Comparison of ENCODE assay signal across 7 mouse cellular contexts in the genomic region with DNA sequence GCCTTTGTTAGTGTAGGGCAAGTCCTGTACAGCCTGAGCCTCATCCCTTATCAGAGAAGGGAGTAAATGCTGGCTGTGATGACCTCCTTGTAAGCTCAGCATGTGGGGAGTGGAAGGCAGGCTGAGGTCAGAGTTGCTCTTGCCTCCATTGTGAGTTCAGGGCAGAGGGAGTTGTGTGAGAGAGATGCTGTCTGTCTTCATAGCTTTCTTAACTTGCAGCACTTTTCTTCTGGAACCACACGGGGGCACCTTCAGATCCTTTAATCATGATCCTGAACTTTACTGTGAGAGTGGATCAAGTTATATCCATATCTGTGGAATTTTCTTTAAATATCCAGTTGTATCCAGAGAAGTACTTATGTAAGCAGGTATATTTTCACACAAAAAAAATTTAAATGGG. TPM values are rescaled to one million over a fixed set of nuclear protein-coding genes. Genes with fewer than 3 reads are reported as not detected.
A peak's percentile ranks its signal among the peaks of the same experiment; 100 is the strongest.
DNase-seq lines count a peak whose midpoint lies in the region; ATAC-seq lines count a peak whose summit lies in the region.

No protein-coding gene starts in this region.

- no peak overlapping the region for H3K4me2 ChIP-seq in hindbrain, embryonic 16.5 days (ENCODE audit: low read length)
- no peak overlapping the region for H3K4me2 ChIP-seq in hindbrain, embryonic 12.5 days (replicated peaks)
- H3K4me2 ChIP-seq in embryonic facial prominence, embryonic 14.5 days (ENCODE audit: low read depth, low read length), result no peak overlapping the region

- H3K9ac ChIP-seq in hindbrain, embryonic 16.5 days (ENCODE audit: low read depth, low read length), result no peak overlapping the region
- H3K9ac ChIP-seq in hindbrain, embryonic 12.5 days, result no peak overlapping the region
- H3K9ac ChIP-seq in embryonic facial prominence, embryonic 14.5 days (ENCODE audit: low read depth, low read length), result no peak overlapping the region

- peak; percentile 25 for DNase-seq in thymus, postnatal 4 days
- DNase-seq in thymus, adult 18-20 months, result no peak
- DNase-seq in embryonic facial prominence, embryonic 14.5 days (ENCODE audit: low spot score), result peak; percentile 56
- no peak for DNase-seq in frontal cortex, postnatal 25 days (ENCODE audit: low spot score in 2 of 2)

- no peaks in the 10 kb centered on the region for H3K4me1 ChIP-seq in hindbrain, embryonic 16.5 days (ENCODE audit: control insufficient read depth, insufficient read depth, low read depth, low read length)
- no peaks in the 10 kb centered on the region for H3K4me1 ChIP-seq in hindbrain, embryonic 12.5 days
- H3K4me1 ChIP-seq in embryonic facial prominence, embryonic 14.5 days (ENCODE audit: control insufficient read depth, insufficient read depth, low read length), result no peaks in the 10 kb centered on the region

- no peak overlapping the region for H3K4me3 ChIP-seq in hindbrain, embryonic 16.5 days (ENCODE audit: low read length)
- H3K4me3 ChIP-seq in hindbrain, embryonic 12.5 days, result no peak overlapping the region
- no peak overlapping the region for H3K4me3 ChIP-seq in embryonic facial prominence, embryonic 14.5 days (ENCODE audit: low read depth, low read length)

- H3K36me3 ChIP-seq in hindbrain, embryonic 16.5 days (ENCODE audit: control insufficient read depth, insufficient read depth, low read length), result 0 out of 2 replicates have a peak, but pooled peaks cover 10% of the 10 kb centered on the region
- peaks cover 22% of the 10 kb centered on the region for H3K36me3 ChIP-seq in hindbrain, embryonic 12.5 days
- peaks cover 37% of the 10 kb centered on the region for H3K36me3 ChIP-seq in embryonic facial prominence, embryonic 14.5 days (ENCODE audit: control insufficient read depth, insufficient read depth, low read length)

- 25% methylated on average over 1 of the region's 1 CpGs for WGBS in hindbrain, embryonic 16.5 days
- WGBS in hindbrain, embryonic 12.5 days, result 59% methylated on average over 1 of the region's 1 CpGs
- 34% methylated on average over 1 of the region's 1 CpGs for WGBS in embryonic facial prominence, embryonic 14.5 days

- no peaks in the 10 kb centered on the region for H3K9me3 ChIP-seq in hindbrain, embryonic 16.5 days (ENCODE audit: control insufficient read depth, low read length)
- no peaks in the 10 kb centered on the region for H3K9me3 ChIP-seq in hindbrain, embryonic 12.5 days (replicated peaks)
- H3K9me3 ChIP-seq in embryonic facial prominence, embryonic 14.5 days (ENCODE audit: control insufficient read depth, low read length), result no peaks in the 10 kb centered on the region

- no peaks in the 10 kb centered on the region for H3K27me3 ChIP-seq in hindbrain, embryonic 16.5 days (replicated peaks; ENCODE audit: control insufficient read depth, insufficient read depth, low read length)
- no peaks in the 10 kb centered on the region for H3K27me3 ChIP-seq in hindbrain, embryonic 12.5 days
- H3K27me3 ChIP-seq in embryonic facial prominence, embryonic 14.5 days (replicated peaks; ENCODE audit: control insufficient read depth, insufficient read depth, low read length), result no peaks in the 10 kb centered on the region

- H3K27ac ChIP-seq in hindbrain, embryonic 16.5 days (ENCODE audit: low read depth, low read length), result no peak overlapping the region
- no peak overlapping the region for H3K27ac ChIP-seq in hindbrain, embryonic 12.5 days
- H3K27ac ChIP-seq in embryonic facial prominence, embryonic 14.5 days (replicated peaks; ENCODE audit: low read depth, low read length), result no peak overlapping the region

- ATAC-seq in hindbrain, embryonic 16.5 days, result peak; percentile 54; the same call in 1 of the 2 replicates
- ATAC-seq in hindbrain, embryonic 12.5 days (ENCODE audit: low FRiP score), result no peak
- no peak for ATAC-seq in embryonic facial prominence, embryonic 14.5 days (ENCODE audit: low read depth)
- ATAC-seq in granulocyte monocyte progenitor cell, adult 5-6 weeks (replicated peaks; ENCODE audit: poor library complexity, severe bottlenecking), result no peak

RNA-seq across cellular contexts. Expression of a gene that starts 9.3 kb away (rescaled TPM):
- polyA plus RNA-seq in hindbrain, embryonic 16.5 days (2015; fragmentation: Nextera tagmentation; extraction: Ambion mirVana), result 7.3 and 8.4 TPM in 2 replicates
- 8.3 and 8.4 TPM in 2 replicates for polyA plus RNA-seq in hindbrain, embryonic 12.5 days (2016; fragmentation: Nextera tagmentation; extraction: Ambion mirVana)
- 4.8 and 5.8 TPM in 2 replicates for polyA plus RNA-seq in embryonic facial prominence, embryonic 14.5 days (2014; fragmentation: Nextera tagmentation; extraction: Ambion mirVana)
- 14.4 and 20.2 TPM in 2 replicates for total RNA-seq in granulocyte monocyte progenitor cell, adult 5-6 weeks (2014; fragmentation: Nextera tagmentation)
- 5.3 and 6.0 TPM in 2 replicates for total RNA-seq in granulocyte monocyte progenitor cell, adult 5-6 weeks (2017)

RNA-seq across cellular contexts. Expression of a gene that starts 50.8 kb away (rescaled TPM):
- 52.2 and 55.3 TPM in 2 replicates for polyA plus RNA-seq in hindbrain, embryonic 16.5 days (2015; fragmentation: Nextera tagmentation; extraction: Ambion mirVana)
- 57.5 and 58.5 TPM in 2 replicates for polyA plus RNA-seq in hindbrain, embryonic 12.5 days (2016; fragmentation: Nextera tagmentation; extraction: Ambion mirVana)
- polyA plus RNA-seq in embryonic facial prominence, embryonic 14.5 days (2014; fragmentation: Nextera tagmentation; extraction: Ambion mirVana), result 28.4 and 32.0 TPM in 2 replicates
- 16.2 and 18.0 TPM in 2 replicates for total RNA-seq in granulocyte monocyte progenitor cell, adult 5-6 weeks (2014; fragmentation: Nextera tagmentation)
- 43.8 and 47.0 TPM in 2 replicates for total RNA-seq in granulocyte monocyte progenitor cell, adult 5-6 weeks (2017)

Comparison
In these comparisons a context has a peak if more than half of its experiments do, and no peak if none do; other contexts are left out.
1. DNase-seq: peak in thymus, postnatal 4 days (single experiment) and embryonic facial prominence, embryonic 14.5 days (single experiment); none in thymus, adult 18-20 months (0 of 2) and frontal cortex, postnatal 25 days (0 of 2).